25 mouse cellular contexts compared by ENCODE assay signal in the genomic region with DNA sequence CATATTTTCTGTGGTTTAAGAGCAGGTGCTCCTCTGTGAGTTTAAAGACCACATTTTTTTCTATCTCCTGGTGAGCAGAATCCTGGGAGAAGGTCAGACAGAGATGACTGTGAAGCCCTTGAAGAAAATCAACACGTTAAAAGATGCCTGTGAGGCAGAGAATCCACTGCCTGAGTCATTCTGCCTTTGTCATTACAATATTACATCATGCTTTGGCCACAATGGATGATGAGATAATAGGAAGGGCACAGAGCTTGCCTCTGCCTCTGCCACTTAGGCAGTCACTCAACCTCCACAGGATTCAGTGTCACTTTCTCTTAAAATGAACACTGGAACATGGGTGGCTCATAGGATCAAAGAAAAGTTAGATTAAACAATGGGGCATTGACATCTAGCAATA.
DNase-seq lines count a peak whose midpoint lies in the region; ATAC-seq and TF ChIP-seq lines count a peak whose summit lies in the region.
"Had no signal": no experiment of that assay in that cellular context is flagged by ENCODE, and none has a peak within 500 bp of the region (broad histone marks: within the 10 kb centered on the region; RNA-seq: fewer than 3 reads in every experiment).

No protein-coding gene starts in this region.

- DNase-seq in adrenal gland, adult 8-10 months = peak; percentile 26
- DNase-seq in adrenal gland, adult 18-20 months (ENCODE audit: low spot score in 2 of 2) = no peak
- DNase-seq in CH12.LX (ENCODE audit: extremely low read depth) = peak; percentile 40
- peak; percentile 12 for DNase-seq in adrenal gland, postnatal 10 days
- peak; percentile 11 for DNase-seq in skeletal muscle tissue, adult 2 months (ENCODE audit: low read depth, low spot score)
- DNase-seq in heart, postnatal 36 days = no peak
- no peak for DNase-seq in layer of hippocampus, adult 9-10 months (ENCODE audit: low spot score)
- DNase-seq: cerebellum, adult 9-10 months; cerebellum, postnatal 36 days; gastrocnemius, postnatal 10 days; heart, postnatal 10 days; kidney, adult 2 months; kidney, postnatal 36 days; left cerebral cortex, postnatal 4 days; liver, postnatal 0 days; lung, postnatal 4 days had no signal

- no peak for TF ChIP-seq CTCF in CH12.LX (conservative IDR thresholded peaks at IDR 0.05 in 1 of 2, IDR thresholded peaks at IDR 0.05 in 1 of 2; ENCODE audit: low read depth in 2 of 2, low read length in 2 of 2)

- no peak overlapping the region for H3K4me2 ChIP-seq in CH12.LX (ENCODE audit: insufficient read depth, low read depth, poor library complexity, severe bottlenecking)
- H3K4me2 ChIP-seq: forebrain, embryonic 13.5 days; heart, embryonic 13.5 days; hindbrain, embryonic 15.5 days; liver, embryonic 12.5 days; midbrain, embryonic 13.5 days had no signal

- no peak for TF ChIP-seq EP300 in CH12.LX (IDR thresholded peaks at IDR 0.05; ENCODE audit: low read length)

- no peaks in the 10 kb centered on the region for H3K79me2 ChIP-seq in CH12.LX (replicated peaks; ENCODE audit: control insufficient read depth, extremely low read depth, insufficient read depth, poor library complexity, severe bottlenecking)

- in situ Hi-C loops in CH12.LX (cut with MboI; ENCODE audit: low pct_ligation_motif_present, low pct_unique_long_range_greater_than_20kb, low sequenced_read_pairs) = no loop called here

- H3K9me3 ChIP-seq in CH12.LX (replicated peaks; ENCODE audit: low read length) = no peaks in the 10 kb centered on the region
- H3K9me3 ChIP-seq: forebrain, embryonic 13.5 days; heart, embryonic 13.5 days; hindbrain, embryonic 10.5 days; hindbrain, embryonic 15.5 days; liver, embryonic 12.5 days; megakaryocyte, embryonic 14.5 days; midbrain, embryonic 13.5 days had no signal

- H3K4me3 ChIP-seq in CH12.LX (replicated peaks in 1 of 3; ENCODE audit: low read depth in 2 of 3, low read length in 2 of 3, poor library complexity in 1 of 3) = no peak overlapping the region
- H3K4me3 ChIP-seq: forebrain, embryonic 13.5 days; heart, embryonic 13.5 days; hindbrain, embryonic 10.5 days; hindbrain, embryonic 15.5 days; layer of hippocampus, adult 2 months; liver, embryonic 12.5 days; megakaryocyte, embryonic 14.5 days; midbrain, embryonic 13.5 days had no signal

- H3K4me1 ChIP-seq in CH12.LX (ENCODE audit: control insufficient read depth in 1 of 2, insufficient read depth in 2 of 2) = peaks cover 2 to 19% of the 10 kb centered on the region in 2 experiments; a peak in 3 of 4 replicates
- H3K4me1 ChIP-seq: hindbrain, embryonic 10.5 days; hindbrain, embryonic 15.5 days; liver, embryonic 12.5 days; midbrain, embryonic 13.5 days had no signal

- no peaks in the 10 kb centered on the region for H3K27me3 ChIP-seq in CH12.LX (replicated peaks)
- H3K27me3 ChIP-seq: forebrain, embryonic 13.5 days; heart, embryonic 13.5 days; hindbrain, embryonic 15.5 days; liver, embryonic 12.5 days; megakaryocyte, embryonic 14.5 days; midbrain, embryonic 13.5 days had no signal

- intact Hi-C loops in heart, postnatal 36 days (cut with DNase I) = no loop called here

- H3K36me3 ChIP-seq in CH12.LX (replicated peaks in 1 of 2; ENCODE audit: control insufficient read depth in 1 of 2, insufficient read depth in 1 of 2, low read length in 1 of 2) = no peaks in the 10 kb centered on the region
- H3K36me3 ChIP-seq: heart, embryonic 13.5 days; hindbrain, embryonic 10.5 days; hindbrain, embryonic 15.5 days; liver, embryonic 12.5 days; midbrain, embryonic 13.5 days had no signal

- ATAC-seq in megakaryocyte-erythroid progenitor cell, adult 5-6 weeks (replicated peaks; ENCODE audit: low FRiP score, low TSS enrichment, poor library complexity, severe bottlenecking) = no peak
- ATAC-seq: forebrain, embryonic 13.5 days; liver, embryonic 12.5 days; liver, postnatal 0 days; midbrain, embryonic 13.5 days had no signal

- no peak overlapping the region for H3K27ac ChIP-seq in CH12.LX (ENCODE audit: insufficient read depth, low read depth)
- H3K27ac ChIP-seq: forebrain, embryonic 13.5 days; heart, embryonic 13.5 days; hindbrain, embryonic 10.5 days; hindbrain, embryonic 15.5 days; layer of hippocampus, adult 2 months; liver, embryonic 12.5 days; midbrain, embryonic 13.5 days had no signal

- H3K9ac ChIP-seq in CH12.LX (ENCODE audit: insufficient read depth, low read depth) = no peak overlapping the region
- H3K9ac ChIP-seq: forebrain, embryonic 13.5 days; heart, embryonic 13.5 days; hindbrain, embryonic 15.5 days; liver, embryonic 12.5 days; liver, postnatal 0 days; midbrain, embryonic 13.5 days had no signal

- dilution Hi-C loops in CH12.LX (cut with MboI; ENCODE audit: extremely low pct_ligation_motif_present, extremely low pct_unique_long_range_greater_than_20kb, low sequenced_read_pairs) = no loop called here

- TF ChIP-seq RAD21 in CH12.LX (IDR thresholded peaks at IDR 0.05; ENCODE audit: low read depth, low read length) = no peak

- TF ChIP-seq POLR2A in CH12.LX (IDR thresholded peaks at IDR 0.05; ENCODE audit: low read depth, low read length) = no peak

TF ChIP-seq in CH12.LX, 34 proteins besides CTCF, POLR2A, EP300 and RAD21:
- TF ChIP-seq UBTF (IDR thresholded peaks at IDR 0.05; ENCODE audit: low read depth, low read length) = no peak
- 0 out of 2 replicates have a peak, but pooled peaks have one; percentile 25 for TF ChIP-seq ETS1 (conservative IDR thresholded peaks at IDR 0.05; ENCODE audit: low read depth, low read length)
- TF ChIP-seq TCF12 (IDR thresholded peaks at IDR 0.05; ENCODE audit: low read depth, low read length) = no peak

Comparison
In these comparisons a context has a peak if more than half of its experiments do, and no peak if none do; other contexts are left out.
1. DNase-seq: peak in adrenal gland, adult 8-10 months (single experiment), CH12.LX (single experiment), adrenal gland, postnatal 10 days (single experiment) and skeletal muscle tissue, adult 2 months (single experiment); none in adrenal gland, adult 18-20 months (0 of 2), heart, postnatal 36 days (0 of 2) and layer of hippocampus, adult 9-10 months (single experiment).